Mouse (Mus musculus) retina, adult 2 months (tissue): ENCODE data around the gene Gm9268.
"Not testable (repeated sequence)": the region's sequence is repeated elsewhere in the genome, so short reads cannot be mapped to it uniquely, and the experiment has no call there.

Source experiments
- DNase-seq: peaks from one replicate; pipeline ENCODE4 v3.0.0-alpha.2; 2012; ENCODE audit warnings: low read depth, low spot score

Gm9268 gene

DNA sequence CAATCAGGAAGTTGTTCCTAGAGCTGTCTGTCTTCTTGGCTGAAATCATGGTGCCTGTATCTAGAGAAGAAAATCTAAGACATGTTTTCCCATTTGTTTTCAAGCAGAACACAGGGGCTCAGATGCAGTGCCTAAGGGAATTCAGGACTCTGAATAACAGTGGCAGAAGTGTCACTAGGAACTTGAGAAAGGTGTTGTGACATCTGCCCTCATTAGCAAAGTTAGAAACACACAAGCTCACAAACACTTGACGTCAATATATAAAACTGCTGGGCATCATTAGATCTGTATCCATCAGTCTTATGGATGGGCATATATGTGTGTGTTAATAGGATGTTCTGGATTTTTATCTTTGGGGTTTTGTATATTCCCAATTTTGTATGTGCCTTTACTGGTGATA is at the start of gene Gm9268:
Gm9268 (plus strand) TSS at position 301 of the 400 bp plus-strand sequence.
- DNase-seq, result not testable (repeated sequence)

DNA sequence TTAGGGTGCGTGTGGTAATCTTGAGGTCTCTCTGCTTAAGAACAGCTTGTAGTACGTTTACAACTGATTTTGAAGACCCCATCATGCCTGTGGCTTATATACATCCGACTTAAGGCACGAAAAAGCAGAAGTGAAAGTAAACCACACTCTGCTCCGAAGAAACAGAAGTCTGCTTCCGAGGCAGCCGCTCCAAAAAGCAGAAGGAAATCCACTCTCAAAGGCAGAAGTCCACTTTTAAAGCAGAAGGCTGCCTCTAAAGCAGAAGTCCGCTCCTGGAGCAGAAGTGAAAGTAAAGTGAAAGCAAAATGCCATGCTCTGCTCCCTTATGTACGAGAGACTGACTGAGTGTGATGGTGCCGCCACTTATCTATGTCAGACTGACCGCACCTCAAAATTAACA is 38.5 kb upstream of the Gm9268 start:
- no peak for DNase-seq

DNA sequence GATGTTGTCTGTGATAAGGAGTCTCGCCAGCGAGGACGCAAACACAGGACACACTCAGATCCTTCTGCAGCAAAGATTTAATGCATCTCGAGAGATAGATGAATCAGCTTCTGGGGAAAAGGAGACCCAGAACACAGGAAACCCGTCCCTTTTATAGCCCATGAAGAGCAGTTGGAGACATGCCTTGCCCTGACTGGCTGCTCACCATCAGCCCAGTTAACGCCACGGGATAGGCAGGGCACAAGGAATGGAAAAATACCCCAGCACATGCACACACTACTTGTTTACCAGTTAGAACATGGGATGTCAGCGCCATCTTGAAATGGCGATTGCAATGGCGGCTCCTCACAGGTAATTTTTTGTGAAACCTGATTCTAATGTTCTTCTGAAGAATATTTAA is 37.8 kb upstream of the Gm9268 start:
- DNase-seq, result no peak

DNA sequence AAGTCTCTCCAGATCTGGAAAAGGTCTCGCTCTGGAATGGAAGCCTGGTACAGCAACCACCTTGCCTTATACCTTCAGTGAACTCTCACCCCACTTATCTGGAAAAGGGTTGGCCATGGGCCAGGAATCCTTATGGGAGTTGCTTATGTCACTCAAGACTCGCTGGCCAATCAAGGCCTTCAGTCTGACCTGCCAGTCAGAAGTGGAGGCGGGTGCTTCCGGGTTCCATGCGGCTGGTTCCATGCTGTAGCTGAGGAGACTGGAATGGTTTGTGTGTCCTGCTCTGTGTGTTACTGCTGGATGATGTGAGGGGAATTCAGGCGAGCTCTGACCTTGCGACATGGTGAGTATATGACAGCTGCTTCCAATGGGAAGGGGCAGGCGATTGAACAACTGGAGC is 59.3 kb downstream of the Gm9268 start:
- DNase-seq, result no peak
